Mouse (Mus musculus): ENCODE data around the gene Dcpp2. TPM values are rescaled to one million over a fixed set of nuclear protein-coding genes. Genes with fewer than 3 reads are reported as not detected.
"Not testable (repeated sequence)": the region's sequence is repeated elsewhere in the genome, so short reads cannot be mapped to it uniquely, and the experiment has no call there.

Dcpp2 gene
- polyA plus RNA-seq (2014; fragmentation: Nextera tagmentation; extraction: Ambion mirVana): not detected in 2 replicates

GRCm38 (mm10) chr17:23880576-23880975, at the start of gene Dcpp2, which contains the start of gene Dcpp1:
Dcpp2 (plus strand) TSS chr17:23880880.
Dcpp1 (plus strand) TSS chr17:23880876.
- not testable (repeated sequence) for H3K4me3 ChIP-seq (ENCODE audit: low read depth, low read length); H3K27me3 ChIP-seq (replicated peaks; ENCODE audit: control insufficient read depth, insufficient read depth, low read length); ATAC-seq; H3K4me2 ChIP-seq (ENCODE audit: low read length); DNase-seq (ENCODE audit: low spot score); H3K36me3 ChIP-seq (ENCODE audit: control insufficient read depth, insufficient read depth, low read length); H3K9me3 ChIP-seq (replicated peaks; ENCODE audit: control insufficient read depth, low read length); H3K4me1 ChIP-seq (ENCODE audit: control insufficient read depth, insufficient read depth, low read length); H3K9ac ChIP-seq (ENCODE audit: low read length); H3K27ac ChIP-seq (ENCODE audit: low read depth, low read length)
- WGBS: 80% methylated on average over 4 of the region's 4 CpGs

- Histone ChIP-seq H3K4me3 (ENCODE audit: low read depth, low read length) (no peak overlapping the region), H3K4me2 (ENCODE audit: low read length) (no peak overlapping the region), H3K9me3 (replicated peaks; ENCODE audit: control insufficient read depth, low read length) (no peaks in the 10 kb centered on the region), H3K36me3 (ENCODE audit: control insufficient read depth, insufficient read depth, low read length) (peaks cover 14% of the 10 kb centered on the region), H3K27ac (ENCODE audit: low read depth, low read length) (no peak overlapping the region), H3K9ac (ENCODE audit: low read length) (no peak overlapping the region), H3K27me3 (replicated peaks; ENCODE audit: control insufficient read depth, insufficient read depth, low read length) (0 out of 2 replicates have a peak, but pooled peaks cover 8% of the 10 kb centered on the region), H3K4me1 (ENCODE audit: control insufficient read depth, insufficient read depth, low read length) (peaks cover 14% of the 10 kb centered on the region)
- DNase-seq (ENCODE audit: low spot score): no peak
- ATAC-seq: no peak
- WGBS: 97% methylated on average over 1 of the region's 1 CpGs
Observed at GRCm38 (mm10) chr17:23831201-23831600, 49.5 kb upstream of the Dcpp2 start.

- H3K27me3 ChIP-seq (replicated peaks; ENCODE audit: control insufficient read depth, insufficient read depth, low read length): 0 out of 2 replicates have a peak, but pooled peaks cover 8% of the 10 kb centered on the region
- H3K4me3 ChIP-seq (ENCODE audit: low read depth, low read length): no peak within 1 kb of the TSS
- H3K4me2 ChIP-seq (ENCODE audit: low read length): no peak within 1 kb of the TSS
- no peak within 1 kb of the TSS for H3K9ac ChIP-seq (ENCODE audit: low read length)
- no peaks in the 10 kb centered on the region for H3K36me3 ChIP-seq (ENCODE audit: control insufficient read depth, insufficient read depth, low read length)
- 58% methylated on average over 8 of the region's 8 CpGs for WGBS
- no peaks in the 10 kb centered on the region for H3K9me3 ChIP-seq (replicated peaks; ENCODE audit: control insufficient read depth, low read length)
- DNase-seq (ENCODE audit: low spot score) (no peak), ATAC-seq (no peak)
- no peak within 1 kb of the TSS for H3K27ac ChIP-seq (ENCODE audit: low read depth, low read length)
- H3K4me1 ChIP-seq (ENCODE audit: control insufficient read depth, insufficient read depth, low read length): no peaks in the 10 kb centered on the region
Observed at GRCm38 (mm10) chr17:23836006-23836575, 44.6 kb upstream of the Dcpp2 start, which contains the start of gene Prss33. Prss33 (minus strand) TSS chr17:23836056.

- ATAC-seq (no peak), DNase-seq (ENCODE audit: low spot score) (peak; percentile 86)
- Histone ChIP-seq H3K27ac (ENCODE audit: low read depth, low read length) (no peak overlapping the region), H3K27me3 (replicated peaks; ENCODE audit: control insufficient read depth, insufficient read depth, low read length) (no peaks in the 10 kb centered on the region), H3K36me3 (ENCODE audit: control insufficient read depth, insufficient read depth, low read length) (no peaks in the 10 kb centered on the region), H3K4me3 (ENCODE audit: low read depth, low read length) (no peak overlapping the region), H3K4me2 (ENCODE audit: low read length) (no peak overlapping the region), H3K9ac (ENCODE audit: low read length) (no peak overlapping the region), H3K4me1 (ENCODE audit: control insufficient read depth, insufficient read depth, low read length) (no peaks in the 10 kb centered on the region), H3K9me3 (replicated peaks; ENCODE audit: control insufficient read depth, low read length) (no peaks in the 10 kb centered on the region)
- WGBS: 28% methylated on average over 4 of the region's 4 CpGs
Observed at GRCm38 (mm10) chr17:23841145-23841544, 39.5 kb upstream of the Dcpp2 start.

- WGBS: 46% methylated on average over 23 of the region's 23 CpGs
- Histone ChIP-seq H3K4me1 (ENCODE audit: control insufficient read depth, insufficient read depth, low read length) (no peaks in the 10 kb centered on the region), H3K27me3 (replicated peaks; ENCODE audit: control insufficient read depth, insufficient read depth, low read length) (no peaks in the 10 kb centered on the region), H3K9ac (ENCODE audit: low read length) (no peak overlapping the region), H3K4me3 (ENCODE audit: low read depth, low read length) (no peak overlapping the region), H3K9me3 (replicated peaks; ENCODE audit: control insufficient read depth, low read length) (no peaks in the 10 kb centered on the region), H3K36me3 (ENCODE audit: control insufficient read depth, insufficient read depth, low read length) (no peaks in the 10 kb centered on the region), H3K4me2 (ENCODE audit: low read length) (peak overlapping the region; percentile 8; the same call in 1 of the 2 replicates), H3K27ac (ENCODE audit: low read depth, low read length) (no peak overlapping the region)
- DNase-seq (ENCODE audit: low spot score): no peak
- ATAC-seq: no peak
Observed at GRCm38 (mm10) chr17:23843141-23843811, 37.4 kb upstream of the Dcpp2 start.

DNA sequence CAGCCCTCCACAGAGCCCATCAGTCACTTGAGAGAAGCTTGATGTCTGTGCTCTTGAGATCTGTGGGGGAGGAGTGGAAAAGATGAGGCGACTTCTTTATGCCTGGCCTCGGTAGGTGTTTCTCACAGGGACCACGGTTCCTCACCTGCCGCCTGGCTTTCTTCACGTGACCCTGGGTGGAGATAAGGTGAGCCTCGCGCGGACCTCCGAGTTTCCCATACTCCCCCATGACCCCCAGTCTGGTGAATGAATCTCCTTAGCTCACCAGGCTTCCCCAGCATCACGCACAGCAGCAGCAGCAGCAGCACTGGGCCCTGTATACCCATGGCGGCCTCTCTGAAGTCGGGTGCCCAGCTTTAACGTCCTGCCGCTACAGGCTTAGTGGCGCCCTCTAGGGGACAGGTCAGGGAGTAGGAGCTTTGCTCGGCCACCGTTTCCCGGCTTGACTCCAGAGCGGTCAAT, 36.8 kb upstream of the Dcpp2 start, which contains the start of the genes Prss32 and Prss41:
TSS of gene Prss32 (plus strand) at position 44 of the 462 bp plus-strand sequence.
TSS of gene Prss41 (minus strand) at position 361 of the 462 bp plus-strand sequence.
- DNase-seq (ENCODE audit: low spot score) (peak; percentile 46), ATAC-seq (no peak)
- peak within 1 kb of the TSS; percentile 8; the same call in 1 of the 2 replicates for H3K4me2 ChIP-seq (ENCODE audit: low read length)
- no peaks in the 10 kb centered on the region for H3K9me3 ChIP-seq (replicated peaks; ENCODE audit: control insufficient read depth, low read length)
- WGBS: 17% methylated on average over 19 of the region's 19 CpGs
- no peaks in the 10 kb centered on the region for H3K27me3 ChIP-seq (replicated peaks; ENCODE audit: control insufficient read depth, insufficient read depth, low read length)
- H3K36me3 ChIP-seq (ENCODE audit: control insufficient read depth, insufficient read depth, low read length): no peaks in the 10 kb centered on the region
- no peak within 1 kb of the TSS for H3K27ac ChIP-seq (ENCODE audit: low read depth, low read length)
- H3K4me1 ChIP-seq (ENCODE audit: control insufficient read depth, insufficient read depth, low read length): no peaks in the 10 kb centered on the region
- no peak within 1 kb of the TSS for H3K4me3 ChIP-seq (ENCODE audit: low read depth, low read length)
- H3K9ac ChIP-seq (ENCODE audit: low read length): no peak within 1 kb of the TSS

DNA sequence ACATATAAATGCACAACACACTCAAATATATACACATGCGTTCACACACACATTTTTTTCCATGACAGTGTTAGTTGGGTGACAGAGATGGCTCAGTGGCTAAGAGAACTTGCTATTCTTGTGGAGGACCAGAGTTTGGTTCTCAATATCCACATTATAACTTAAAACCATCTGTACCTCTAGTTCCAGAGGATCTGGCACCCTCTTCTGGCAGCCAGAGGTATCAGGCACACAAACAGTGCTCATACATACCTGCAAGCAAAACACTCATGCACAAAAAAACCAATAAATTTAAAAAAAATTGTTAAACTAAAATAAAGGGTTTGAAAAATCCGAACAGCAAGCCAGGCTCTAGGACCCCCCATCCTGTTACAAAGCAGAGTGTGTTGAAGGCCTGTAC, 30.7 kb upstream of the Dcpp2 start:
- Histone ChIP-seq H3K4me3 (ENCODE audit: low read depth, low read length) (no peak overlapping the region), H3K9me3 (replicated peaks; ENCODE audit: control insufficient read depth, low read length) (no peaks in the 10 kb centered on the region), H3K27ac (ENCODE audit: low read depth, low read length) (no peak overlapping the region), H3K4me2 (ENCODE audit: low read length) (no peak overlapping the region), H3K36me3 (ENCODE audit: control insufficient read depth, insufficient read depth, low read length) (no peaks in the 10 kb centered on the region), H3K27me3 (replicated peaks; ENCODE audit: control insufficient read depth, insufficient read depth, low read length) (no peaks in the 10 kb centered on the region), H3K9ac (ENCODE audit: low read length) (no peak overlapping the region), H3K4me1 (ENCODE audit: control insufficient read depth, insufficient read depth, low read length) (no peaks in the 10 kb centered on the region)
- DNase-seq (ENCODE audit: low spot score): no peak
- WGBS: 58% methylated on average over 2 of the region's 2 CpGs
- no peak for ATAC-seq

GRCm38 (mm10) chr17:23850853-23851749, 29.6 kb upstream of the Dcpp2 start:
- Histone ChIP-seq H3K27me3 (replicated peaks; ENCODE audit: control insufficient read depth, insufficient read depth, low read length) (no peaks in the 10 kb centered on the region), H3K4me2 (ENCODE audit: low read length) (no peak overlapping the region), H3K9ac (ENCODE audit: low read length) (no peak overlapping the region), H3K36me3 (ENCODE audit: control insufficient read depth, insufficient read depth, low read length) (no peaks in the 10 kb centered on the region), H3K27ac (ENCODE audit: low read depth, low read length) (no peak overlapping the region), H3K4me3 (ENCODE audit: low read depth, low read length) (no peak overlapping the region), H3K9me3 (replicated peaks; ENCODE audit: control insufficient read depth, low read length) (no peaks in the 10 kb centered on the region), H3K4me1 (ENCODE audit: control insufficient read depth, insufficient read depth, low read length) (no peaks in the 10 kb centered on the region)
- WGBS: 60% methylated on average over 18 of the region's 19 CpGs
- DNase-seq (ENCODE audit: low spot score): peak; percentile 80
- peak; percentile 62 for ATAC-seq
